Mouse (Mus musculus) hindbrain, embryonic 13.5 days (tissue): Measurements from ENCODE around the gene Nr2f2. TPM values are rescaled to one million over a fixed set of nuclear protein-coding genes. Genes with fewer than 3 reads are reported as not detected.
A peak's percentile ranks its signal among the peaks of the same experiment; 100 is the strongest.

Experiments
- ATAC-seq: fragments of 200-750 bp; cut with Nextera tagmentation; 2 replicates; pipeline ENCODE4 v1.8.0; 2017; ENCODE audit warnings: moderate TSS enrichment; ENCODE audit not compliant: low FRiP score
- H3K27ac ChIP-seq: fragments of 300-500 bp; sonication (generic); 2 replicates; pipeline ENCODE4 v1.5.1; 2015; ENCODE audit warnings: inconsistent platforms, mild to moderate bottlenecking, moderate library complexity
- H3K27me3 ChIP-seq: fragments of 300-500 bp; sonication (generic); 2 replicates; pipeline ENCODE4 v1.6.1; 2015; ENCODE audit warnings: mild to moderate bottlenecking, inconsistent platforms
- H3K36me3 ChIP-seq: fragments of 300-500 bp; sonication (generic); 2 replicates; pipeline ENCODE4 v1.6.1; 2015; ENCODE audit warnings: mild to moderate bottlenecking, inconsistent platforms
- H3K4me1 ChIP-seq: fragments of 300-500 bp; sonication (generic); replicated peaks from 2 replicates; pipeline ENCODE4 v1.6.1; 2015; ENCODE audit warnings: inconsistent platforms
- H3K4me2 ChIP-seq: fragments of 300-500 bp; sonication (generic); 2 replicates; pipeline ENCODE4 v1.6.1; 2015; ENCODE audit warnings: inconsistent platforms, mild to moderate bottlenecking, moderate library complexity
- H3K4me3 ChIP-seq: fragments of 300-500 bp; sonication (generic); 2 replicates; pipeline ENCODE4 v1.5.1; 2015; ENCODE audit warnings: mild to moderate bottlenecking, inconsistent platforms
- H3K9ac ChIP-seq: fragments of 300-500 bp; sonication (generic); 2 replicates; pipeline ENCODE4 v1.6.1; 2015; ENCODE audit warnings: mild to moderate bottlenecking, inconsistent platforms
- H3K9me3 ChIP-seq: fragments of 300-500 bp; sonication (generic); 2 replicates; pipeline ENCODE4 v1.6.1; 2016; ENCODE audit warnings: inconsistent platforms
- WGBS: fragments of 180-500 bp; shearing (Covaris S2); methylation state at CpG from one replicate; pipeline ENCODE4 v1.1.7; 2015; 5-methylcytosine and 5-hydroxymethylcytosine counted together
- polyA plus RNA-seq: library from polyadenylated mRNA; unstranded; fragments of >200 nt; fragmentation: Nextera tagmentation; extraction: Ambion mirVana; gene quantifications from 2 replicates; pipeline ENCODE4 v1.2.1, GENCODE M21; 2015

Gene Nr2f2
- polyA plus RNA-seq, 1 experiment from 2014 or later = 134 TPM

DNA sequence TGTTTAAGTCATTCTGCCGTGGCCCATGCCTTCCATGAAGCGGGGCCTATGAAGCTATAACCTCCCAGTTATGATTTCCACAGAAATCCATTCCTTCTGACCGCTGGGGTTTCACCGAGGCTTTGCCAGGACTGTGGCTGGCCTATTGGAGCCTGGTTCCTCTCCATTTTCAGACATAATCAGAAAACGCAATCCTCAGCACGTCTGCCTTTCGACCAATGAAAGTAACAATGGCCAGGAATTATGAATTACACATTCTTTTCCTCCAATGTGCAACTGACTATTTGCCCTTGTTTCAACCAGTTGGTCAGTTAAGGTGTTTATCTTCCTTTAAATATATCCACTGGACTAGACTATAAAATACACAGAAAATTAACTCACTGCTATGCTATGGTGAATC is 31.1 kb downstream of the Nr2f2 start:
- 12% methylated on average over 7 of the region's 7 CpGs for WGBS
- no peaks in the 10 kb centered on the region for H3K36me3 ChIP-seq
- H3K9ac ChIP-seq = peak overlapping the region; percentile 49; the same call in 1 of the 2 replicates
- H3K4me3 ChIP-seq = peak overlapping the region; percentile 11; the same call in 1 of the 2 replicates
- peaks cover 54% of the 10 kb centered on the region for H3K4me1 ChIP-seq
- no peak for ATAC-seq
- peaks cover 96% of the 10 kb centered on the region for H3K27me3 ChIP-seq
- peak overlapping the region; percentile 49 for H3K4me2 ChIP-seq
- H3K27ac ChIP-seq = peak overlapping the region; percentile 72
- no peaks in the 10 kb centered on the region for H3K9me3 ChIP-seq

DNA sequence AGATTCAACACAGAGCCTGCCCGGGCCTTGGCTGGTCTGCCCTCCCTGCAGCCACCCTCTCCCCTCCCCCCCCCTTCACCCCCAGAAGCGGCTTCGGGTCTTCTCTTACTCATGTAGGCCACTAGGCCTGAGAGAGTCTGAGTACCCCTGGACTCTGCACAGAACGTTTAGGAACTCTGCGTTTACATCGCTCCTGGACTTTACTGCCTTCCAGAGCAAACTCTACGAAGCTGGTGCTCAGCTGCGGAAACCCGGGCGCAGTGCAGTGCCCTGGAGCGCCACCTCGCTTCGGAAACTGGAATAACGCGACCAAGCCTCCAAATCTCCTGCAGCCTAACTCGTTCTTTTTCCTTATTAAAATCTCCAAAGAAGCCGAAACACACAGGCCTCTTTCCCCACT is 31.7 kb downstream of the Nr2f2 start:
- WGBS = under 1% methylated on average over 17 of the region's 17 CpGs
- H3K4me3 ChIP-seq = peak overlapping the region; percentile 27

DNA sequence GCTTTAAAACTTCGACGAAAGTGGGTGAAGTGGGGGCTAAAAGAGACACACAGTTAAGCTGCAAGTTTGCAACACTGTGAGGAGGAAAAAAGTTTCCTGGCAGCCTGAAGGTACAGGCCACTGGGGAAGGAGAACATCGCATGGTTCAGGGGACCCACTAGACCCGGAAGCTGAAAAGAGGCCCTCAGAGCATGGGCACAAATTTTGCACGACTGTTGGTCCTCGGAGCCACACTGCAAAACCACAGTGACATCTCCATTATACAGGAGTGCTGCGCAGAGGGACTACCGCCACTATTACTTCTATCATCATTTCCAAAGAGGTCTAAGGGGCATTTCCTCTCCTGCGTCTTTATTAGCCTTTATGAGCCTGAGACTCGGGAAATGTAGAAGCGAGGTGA is 32.7 kb downstream of the Nr2f2 start:
- Histone ChIP-seq H3K9ac (0 out of 2 replicates have a peak overlapping the region, but pooled peaks have one; percentile 24), H3K27ac (no peak overlapping the region), H3K27me3 (peaks cover 95% of the 10 kb centered on the region), H3K4me3 (no peak overlapping the region), H3K4me1 (peaks cover 46% of the 10 kb centered on the region), H3K9me3 (no peaks in the 10 kb centered on the region), H3K36me3 (no peaks in the 10 kb centered on the region), H3K4me2 (peak overlapping the region; percentile 29)
- 13% methylated on average over 11 of the region's 11 CpGs for WGBS
- ATAC-seq = no peak

More for the DNA sequence above, 31.7 kb downstream of the Nr2f2 start:
- peaks cover 95% of the 10 kb centered on the region for H3K27me3 ChIP-seq
- H3K9ac ChIP-seq = peak overlapping the region; percentile 51; the same call in 1 of the 2 replicates
- H3K27ac ChIP-seq = peak overlapping the region; percentile 75
- H3K4me1 ChIP-seq = peaks cover 48% of the 10 kb centered on the region
- H3K36me3 ChIP-seq = no peaks in the 10 kb centered on the region
- no peaks in the 10 kb centered on the region for H3K9me3 ChIP-seq
- ATAC-seq = peak; percentile 41; the same call in 1 of the 2 replicates
- H3K4me2 ChIP-seq = peak overlapping the region; percentile 44

DNA sequence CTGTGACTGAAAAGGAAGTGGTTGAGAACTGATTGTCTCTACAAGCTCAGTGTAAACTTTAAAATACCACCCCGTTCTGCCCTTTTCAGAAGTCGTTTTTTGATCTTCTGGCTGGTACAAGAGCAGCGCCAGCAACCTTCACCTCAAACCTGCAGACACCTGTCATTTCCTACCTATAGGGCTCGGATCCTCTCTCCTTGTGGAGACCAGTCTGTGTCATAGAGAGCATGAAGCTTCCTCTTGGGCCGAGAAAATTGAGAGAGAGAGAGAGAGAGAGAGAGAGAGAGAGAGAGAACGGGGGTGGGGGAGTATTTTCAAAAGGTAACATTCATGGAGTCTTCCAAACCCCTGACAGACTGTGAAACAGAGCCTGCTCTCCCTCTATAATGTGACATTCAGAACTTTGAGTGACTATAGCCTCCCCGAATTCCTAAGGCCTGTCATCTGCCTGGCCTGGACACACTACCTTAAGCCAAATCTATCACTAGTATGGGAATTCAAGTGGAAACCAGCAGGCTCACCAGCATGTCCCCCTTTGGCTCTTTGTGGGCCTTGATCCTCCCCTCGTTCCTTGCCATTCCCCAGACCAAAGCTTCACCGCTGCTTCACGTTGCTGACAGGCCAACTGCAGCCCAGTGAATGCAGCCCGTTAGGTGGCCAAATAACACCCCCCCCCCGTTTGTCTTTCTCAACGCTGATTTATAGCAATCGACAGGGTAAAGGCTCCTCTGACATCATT is 33.4 kb downstream of the Nr2f2 start:
- peak overlapping the region; percentile 52; the same call in 1 of the 2 replicates for H3K27ac ChIP-seq
- H3K9ac ChIP-seq = peak overlapping the region; percentile 67; the same call in 1 of the 2 replicates
- no peaks in the 10 kb centered on the region for H3K36me3 ChIP-seq
- peak overlapping the region; percentile 60 for H3K4me2 ChIP-seq
- H3K4me1 ChIP-seq = peaks cover 46% of the 10 kb centered on the region
- H3K9me3 ChIP-seq = no peaks in the 10 kb centered on the region
- H3K4me3 ChIP-seq = no peak overlapping the region
- 9% methylated on average over 14 of the region's 14 CpGs for WGBS
- H3K27me3 ChIP-seq = peaks cover 95% of the 10 kb centered on the region
- ATAC-seq = no peak

DNA sequence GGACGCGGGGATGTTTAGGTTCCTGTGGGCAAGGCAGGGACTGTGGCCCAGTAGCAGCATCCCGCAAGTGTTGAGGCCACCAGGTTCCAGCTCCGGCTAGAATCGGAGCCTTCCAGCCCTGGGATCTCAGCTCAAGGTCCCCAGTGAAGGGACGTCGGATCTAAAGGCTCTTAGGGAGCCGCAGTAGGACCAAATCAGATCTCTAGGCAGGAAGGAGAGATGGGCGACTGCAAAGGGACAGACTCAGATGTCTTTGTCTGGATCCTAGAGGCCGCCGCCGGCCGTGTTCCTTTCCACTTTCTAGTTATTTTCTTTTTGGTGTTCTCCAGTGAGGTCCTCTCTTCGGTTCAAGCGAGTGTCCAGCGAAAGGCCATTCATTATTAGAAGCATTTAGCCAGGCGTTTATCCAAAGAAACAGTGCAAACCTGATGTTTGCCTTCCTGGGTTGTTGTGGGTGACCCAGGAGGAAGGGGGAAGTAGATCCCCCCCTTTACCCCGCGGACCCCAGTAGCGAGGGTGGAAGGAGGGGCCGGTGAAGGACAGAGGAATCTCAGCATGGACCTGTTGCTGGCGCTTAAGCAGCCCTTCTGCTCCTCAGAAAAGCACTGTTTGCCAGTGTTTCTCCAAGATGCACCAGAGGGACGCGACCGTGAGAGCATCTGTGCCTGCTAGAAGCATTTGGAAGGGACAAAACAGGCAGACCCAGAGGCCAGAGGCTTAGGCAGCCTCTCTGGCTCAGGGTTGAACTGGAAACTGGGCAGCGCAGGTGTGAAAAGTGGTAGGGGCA is 34.3 kb downstream of the Nr2f2 start:
- H3K27ac ChIP-seq = peak overlapping the region; percentile 85
- peak overlapping the region; percentile 60 for H3K4me2 ChIP-seq
- peaks cover 37% of the 10 kb centered on the region for H3K4me1 ChIP-seq
- peak overlapping the region; percentile 67 for H3K9ac ChIP-seq
- H3K4me3 ChIP-seq = peak overlapping the region; percentile 39
- 2% methylated on average over 26 of the region's 26 CpGs for WGBS
- no peaks in the 10 kb centered on the region for H3K36me3 ChIP-seq
- no peaks in the 10 kb centered on the region for H3K9me3 ChIP-seq
- no peak for ATAC-seq
- H3K27me3 ChIP-seq = peaks cover 95% of the 10 kb centered on the region

DNA sequence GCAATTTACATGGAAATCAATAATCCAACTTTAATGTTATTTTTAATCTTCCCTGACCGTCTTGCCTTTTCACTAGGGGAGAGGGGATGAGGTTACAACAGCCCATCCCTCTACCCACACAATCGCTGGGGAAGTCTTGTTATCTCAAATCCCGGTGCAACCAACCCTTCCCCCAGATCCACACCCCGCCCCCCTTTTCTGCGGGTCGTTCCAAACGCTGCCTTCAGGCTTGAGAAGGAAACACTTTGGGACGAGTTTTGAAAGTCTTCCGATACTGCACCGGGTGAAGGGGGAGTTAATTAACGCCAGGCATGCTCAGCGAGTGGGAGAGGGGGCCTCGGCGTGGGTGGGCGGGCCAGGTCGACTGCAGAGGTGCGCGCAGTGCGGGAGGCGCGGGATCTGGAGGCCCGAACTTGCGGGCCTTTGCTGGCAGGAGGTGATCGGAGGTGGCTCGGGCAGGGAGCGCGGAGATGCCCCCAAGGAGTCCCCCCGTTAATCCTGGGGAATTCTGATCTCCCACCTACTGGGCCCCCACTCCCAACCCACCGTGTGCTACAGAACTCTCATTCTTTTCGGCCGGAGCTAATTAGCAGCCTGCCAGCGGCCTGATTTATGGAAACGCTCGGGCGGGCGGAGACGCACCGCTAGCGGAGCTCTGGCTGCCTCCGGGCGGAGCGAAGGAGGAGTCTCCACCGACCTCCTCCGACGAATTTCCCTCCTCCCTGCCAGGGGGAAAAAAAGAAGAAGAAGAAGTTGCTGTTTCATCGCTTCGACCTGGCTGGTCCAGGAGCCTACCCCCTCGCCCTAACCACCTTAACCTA is 35.1 kb downstream of the Nr2f2 start:
- Histone ChIP-seq H3K36me3 (no peaks in the 10 kb centered on the region), H3K4me2 (peak overlapping the region; percentile 60), H3K9me3 (no peaks in the 10 kb centered on the region), H3K4me3 (peak overlapping the region; percentile 39), H3K9ac (peak overlapping the region; percentile 67), H3K27ac (peak overlapping the region; percentile 85), H3K4me1 (peaks cover 37% of the 10 kb centered on the region), H3K27me3 (peaks cover 95% of the 10 kb centered on the region)
- ATAC-seq = peak; percentile 72
- WGBS = under 1% methylated on average over 48 of the region's 48 CpGs

DNA sequence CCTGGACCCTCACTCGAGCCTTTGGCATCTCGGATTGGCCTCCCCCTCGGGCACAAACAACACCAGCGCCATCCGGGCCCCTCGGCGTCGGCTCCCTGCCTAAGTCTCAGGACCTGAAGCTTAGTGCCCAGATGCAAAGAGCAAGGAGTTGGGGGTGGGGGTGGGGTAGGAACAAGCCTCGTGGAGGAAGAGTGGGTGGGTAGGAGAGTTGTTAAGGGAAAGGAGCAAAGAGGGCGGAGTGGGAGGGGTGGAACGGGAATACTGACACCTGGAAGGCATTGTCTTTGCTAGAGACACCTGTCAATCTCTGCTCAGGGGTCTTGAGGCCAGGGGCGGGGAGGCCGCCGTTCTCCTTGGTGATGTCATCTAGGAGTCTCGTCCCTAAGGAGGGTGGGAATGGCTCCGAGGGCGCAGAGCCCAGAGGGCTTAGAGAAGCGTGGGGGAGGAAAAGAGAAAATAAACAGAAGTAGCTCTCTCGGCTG is 35.7 kb downstream of the Nr2f2 start:
- peak overlapping the region; percentile 39 for H3K4me3 ChIP-seq
- ATAC-seq = peak; percentile 18; the same call in 1 of the 2 replicates
- peak overlapping the region; percentile 67; the same call in 1 of the 2 replicates for H3K9ac ChIP-seq
- peaks cover 95% of the 10 kb centered on the region for H3K27me3 ChIP-seq
- H3K36me3 ChIP-seq = no peaks in the 10 kb centered on the region
- peak overlapping the region; percentile 85 for H3K27ac ChIP-seq
- H3K9me3 ChIP-seq = no peaks in the 10 kb centered on the region
- peak overlapping the region; percentile 60 for H3K4me2 ChIP-seq
- 1% methylated on average over 19 of the region's 19 CpGs for WGBS
- peaks cover 43% of the 10 kb centered on the region for H3K4me1 ChIP-seq

DNA sequence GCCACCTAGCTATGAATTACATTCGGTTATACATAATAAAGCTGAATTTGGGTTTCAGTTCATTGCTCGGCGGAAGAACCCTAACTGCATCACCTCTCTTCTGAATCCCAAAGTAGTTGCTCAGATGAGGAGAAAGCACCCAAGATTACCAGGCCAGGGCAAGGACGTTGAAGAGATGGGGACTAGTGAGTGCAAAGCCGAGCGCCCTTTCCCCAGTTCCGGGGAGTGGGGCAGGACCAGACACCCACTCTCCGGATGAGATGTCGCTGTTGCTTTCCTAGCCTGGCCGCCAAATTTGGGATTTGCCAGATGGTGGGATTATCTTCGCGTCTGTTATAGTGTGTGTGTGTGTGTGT is 36.4 kb downstream of the Nr2f2 start:
- WGBS = 3% methylated on average over 12 of the region's 12 CpGs
- H3K4me2 ChIP-seq = peak overlapping the region; percentile 60
- H3K9me3 ChIP-seq = no peaks in the 10 kb centered on the region
- no peak overlapping the region for H3K4me3 ChIP-seq
- H3K9ac ChIP-seq = 0 out of 2 replicates have a peak overlapping the region, but pooled peaks have one; percentile 67
- peaks cover 45% of the 10 kb centered on the region for H3K4me1 ChIP-seq
- H3K36me3 ChIP-seq = no peaks in the 10 kb centered on the region
- H3K27ac ChIP-seq = peak overlapping the region; percentile 85
- ATAC-seq = no peak
- peaks cover 93% of the 10 kb centered on the region for H3K27me3 ChIP-seq

DNA sequence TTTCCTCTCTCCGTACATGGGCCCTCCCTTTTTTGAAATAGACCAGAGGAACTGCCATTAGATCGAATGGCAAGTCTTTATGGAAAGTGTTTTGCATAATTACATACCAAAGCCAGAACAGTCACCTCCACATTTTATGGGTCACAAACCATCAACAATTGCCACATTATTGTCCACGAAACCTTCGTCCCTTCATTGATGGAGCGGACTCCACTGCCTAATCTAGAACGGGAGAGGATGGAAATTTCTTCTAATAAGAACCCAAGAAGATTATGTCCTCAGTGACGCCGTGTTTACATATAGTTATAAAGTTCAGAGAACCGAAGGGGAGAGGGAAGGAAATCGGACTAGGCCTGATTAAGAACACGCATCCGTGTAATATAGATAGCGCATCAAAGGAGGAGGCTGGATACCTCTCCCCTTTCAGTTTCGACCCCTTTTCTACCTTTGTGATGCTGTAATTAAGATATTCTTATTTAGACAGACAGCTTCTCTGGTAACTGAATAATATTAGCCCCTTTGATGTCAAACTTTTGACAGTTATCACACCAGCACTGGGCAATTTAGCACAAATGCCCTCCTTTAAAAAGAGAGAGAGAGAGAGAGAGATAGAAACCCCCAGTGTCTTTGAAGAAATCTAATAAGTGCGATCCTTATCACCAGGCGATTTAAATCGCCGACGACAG is 36.9 kb downstream of the Nr2f2 start:
- peaks cover 93% of the 10 kb centered on the region for H3K27me3 ChIP-seq
- H3K4me3 ChIP-seq = no peak overlapping the region
- peaks cover 42% of the 10 kb centered on the region for H3K4me1 ChIP-seq
- H3K9me3 ChIP-seq = no peaks in the 10 kb centered on the region
- peak overlapping the region; percentile 60 for H3K4me2 ChIP-seq
- 6% methylated on average over 19 of the region's 19 CpGs for WGBS
- H3K36me3 ChIP-seq = no peaks in the 10 kb centered on the region
- H3K9ac ChIP-seq = no peak overlapping the region
- H3K27ac ChIP-seq = peak overlapping the region; percentile 85
- ATAC-seq = no peak

DNA sequence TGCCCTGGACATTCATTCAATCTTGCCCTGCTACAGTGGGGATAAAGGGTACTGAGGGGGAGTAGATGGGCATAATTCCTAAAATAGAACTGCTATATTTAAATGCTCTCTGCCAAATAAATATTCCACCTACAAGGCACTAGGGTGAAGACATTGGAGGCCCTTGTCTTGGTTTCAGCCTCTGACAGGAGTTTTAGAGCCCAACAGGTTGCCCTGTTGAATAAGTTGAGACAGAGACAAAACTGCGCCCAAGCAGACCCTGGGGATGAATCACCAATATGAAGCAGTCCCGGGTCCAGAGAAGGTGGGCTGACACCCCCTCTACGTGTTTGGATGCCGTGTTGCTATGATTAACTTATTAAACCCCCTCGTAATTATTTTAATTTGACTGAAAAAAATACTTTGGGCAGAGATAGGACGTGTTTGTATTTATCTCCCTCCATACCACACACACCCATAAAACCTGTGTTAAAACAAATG is 37.5 kb downstream of the Nr2f2 start:
- peaks cover 39% of the 10 kb centered on the region for H3K4me1 ChIP-seq
- 5% methylated on average over 6 of the region's 6 CpGs for WGBS
- H3K4me3 ChIP-seq = no peak overlapping the region
- H3K4me2 ChIP-seq = peak overlapping the region; percentile 60; the same call in 1 of the 2 replicates
- no peak overlapping the region for H3K27ac ChIP-seq
- H3K9ac ChIP-seq = no peak overlapping the region
- H3K9me3 ChIP-seq = no peaks in the 10 kb centered on the region
- no peak for ATAC-seq
- H3K36me3 ChIP-seq = no peaks in the 10 kb centered on the region
- peaks cover 96% of the 10 kb centered on the region for H3K27me3 ChIP-seq
